In genomic region chr6:31717531-31717930, GRCm38 (mm10) we compare ENCODE assay signal across 8 mouse cellular contexts.
DNase-seq lines count a peak whose midpoint lies in the region; ATAC-seq and TF ChIP-seq lines count a peak whose summit lies in the region.

No protein-coding gene starts in this region.

- H3K36me3 ChIP-seq in heart, embryonic 16.5 days (ENCODE audit: control insufficient read depth, insufficient read depth): no peaks in the 10 kb centered on the region
- no peaks in the 10 kb centered on the region for H3K36me3 ChIP-seq in embryonic facial prominence, embryonic 11.5 days (replicated peaks; ENCODE audit: control insufficient read depth, insufficient read depth, low read depth, low read length)
- H3K36me3 ChIP-seq in kidney, embryonic 15.5 days: no peaks in the 10 kb centered on the region
- no peaks in the 10 kb centered on the region for H3K36me3 ChIP-seq in midbrain, embryonic 16.5 days (ENCODE audit: control insufficient read depth, insufficient read depth, low read length)

- 16% methylated on average over 12 of the region's 12 CpGs for WGBS in heart, embryonic 16.5 days
- WGBS in embryonic facial prominence, embryonic 11.5 days: 23% methylated on average over 12 of the region's 12 CpGs
- 24% methylated on average over 12 of the region's 12 CpGs for WGBS in kidney, embryonic 15.5 days
- 21% methylated on average over 12 of the region's 12 CpGs for WGBS in midbrain, embryonic 16.5 days
- WGBS in cerebellum, adult 2 months: 57% methylated on average over 12 of the region's 12 CpGs

- H3K27me3 ChIP-seq in heart, embryonic 16.5 days (ENCODE audit: control insufficient read depth, insufficient read depth, low read length): 0 out of 2 replicates have a peak, but pooled peaks cover 2% of the 10 kb centered on the region
- no peaks in the 10 kb centered on the region for H3K27me3 ChIP-seq in embryonic facial prominence, embryonic 11.5 days (ENCODE audit: control insufficient read depth, insufficient read depth, low read length)
- H3K27me3 ChIP-seq in kidney, embryonic 15.5 days: 0 out of 2 replicates have a peak, but pooled peaks cover 2% of the 10 kb centered on the region
- H3K27me3 ChIP-seq in midbrain, embryonic 16.5 days (ENCODE audit: control insufficient read depth, insufficient read depth, low read depth, low read length): no peaks in the 10 kb centered on the region
- H3K27me3 ChIP-seq in cerebellum, adult 2 months (ENCODE audit: control insufficient read depth, insufficient read depth, low read length): no peaks in the 10 kb centered on the region

- no peak for DNase-seq in heart, postnatal 25 days (ENCODE audit: low spot score)
- DNase-seq in NIH3T3 (ENCODE audit: low read depth): peak; percentile 84
- peak; percentile 80 for DNase-seq in embryonic facial prominence, embryonic 11.5 days (ENCODE audit: low spot score)
- DNase-seq in spleen, adult 18-20 months: no peak
- no peak for DNase-seq in cerebellum, adult 2 months

- no peak overlapping the region for H3K27ac ChIP-seq in heart, embryonic 16.5 days (ENCODE audit: low read length)
- H3K27ac ChIP-seq in embryonic facial prominence, embryonic 11.5 days (replicated peaks; ENCODE audit: low read depth, low read length): no peak overlapping the region
- H3K27ac ChIP-seq in kidney, embryonic 15.5 days: no peak overlapping the region
- 0 out of 2 replicates have a peak overlapping the region, but pooled peaks have one; percentile 2 for H3K27ac ChIP-seq in midbrain, embryonic 16.5 days (ENCODE audit: low read length)
- H3K27ac ChIP-seq in cerebellum, adult 2 months (ENCODE audit: insufficient read depth, low read length): no peak overlapping the region

- H3K9ac ChIP-seq in heart, embryonic 16.5 days (ENCODE audit: low read length): no peak overlapping the region
- H3K9ac ChIP-seq in embryonic facial prominence, embryonic 11.5 days (replicated peaks; ENCODE audit: low read length): no peak overlapping the region
- no peak overlapping the region for H3K9ac ChIP-seq in kidney, embryonic 15.5 days
- no peak overlapping the region for H3K9ac ChIP-seq in midbrain, embryonic 16.5 days (ENCODE audit: low read depth, low read length)

- H3K4me2 ChIP-seq in heart, embryonic 16.5 days (ENCODE audit: low read depth, low read length): no peak overlapping the region
- no peak overlapping the region for H3K4me2 ChIP-seq in embryonic facial prominence, embryonic 11.5 days (ENCODE audit: low read depth, low read length)
- no peak overlapping the region for H3K4me2 ChIP-seq in kidney, embryonic 15.5 days
- H3K4me2 ChIP-seq in midbrain, embryonic 16.5 days (ENCODE audit: low read length): 0 out of 2 replicates have a peak overlapping the region, but pooled peaks have one; percentile 6

- 0 out of 2 replicates have a peak, but pooled peaks have one; percentile 18 for ATAC-seq in heart, embryonic 16.5 days (replicated peaks; ENCODE audit: extremely low read depth, insufficient read depth, low FRiP score)
- ATAC-seq in embryonic facial prominence, embryonic 11.5 days (replicated peaks; ENCODE audit: insufficient number of reproducible peaks, low FRiP score, low TSS enrichment, low read depth): no peak
- ATAC-seq in kidney, embryonic 15.5 days (replicated peaks; ENCODE audit: low FRiP score): 0 out of 2 replicates have a peak, but pooled peaks have one; percentile 25
- ATAC-seq in midbrain, embryonic 16.5 days: peak; percentile 71; the same call in 1 of the 2 replicates

- TF ChIP-seq POLR2A in cerebellum, adult 2 months (IDR thresholded peaks at IDR 0.05; ENCODE audit: borderline replicate concordance, insufficient read depth, low read length): no peak

- no peak for TF ChIP-seq CTCF in cerebellum, adult 2 months (IDR thresholded peaks at IDR 0.05; ENCODE audit: borderline replicate concordance, insufficient read depth, low read depth, low read length)

- intact Hi-C loops in heart, postnatal 25 days (cut with DNase I): no loop called here

- H3K9me3 ChIP-seq in heart, embryonic 16.5 days (replicated peaks; ENCODE audit: control insufficient read depth, low read length): no peaks in the 10 kb centered on the region
- no peaks in the 10 kb centered on the region for H3K9me3 ChIP-seq in embryonic facial prominence, embryonic 11.5 days (replicated peaks; ENCODE audit: control insufficient read depth, low read length)
- no peaks in the 10 kb centered on the region for H3K9me3 ChIP-seq in kidney, embryonic 15.5 days (replicated peaks)
- H3K9me3 ChIP-seq in midbrain, embryonic 16.5 days (replicated peaks; ENCODE audit: control insufficient read depth, low read length, poor library complexity, severe bottlenecking): no peaks in the 10 kb centered on the region

- no peaks in the 10 kb centered on the region for H3K4me1 ChIP-seq in heart, embryonic 16.5 days (ENCODE audit: control insufficient read depth, insufficient read depth, low read length)
- no peaks in the 10 kb centered on the region for H3K4me1 ChIP-seq in embryonic facial prominence, embryonic 11.5 days (ENCODE audit: control insufficient read depth, insufficient read depth, low read length)
- H3K4me1 ChIP-seq in kidney, embryonic 15.5 days: no peaks in the 10 kb centered on the region
- H3K4me1 ChIP-seq in midbrain, embryonic 16.5 days (ENCODE audit: control insufficient read depth, insufficient read depth, low read length): peaks cover 5% of the 10 kb centered on the region; the same call in 1 of the 2 replicates
- 0 out of 2 replicates have a peak, but pooled peaks cover 3% of the 10 kb centered on the region for H3K4me1 ChIP-seq in cerebellum, adult 2 months (ENCODE audit: control insufficient read depth, insufficient read depth, low read length)

- H3K4me3 ChIP-seq in heart, embryonic 16.5 days (ENCODE audit: low read length): no peak overlapping the region
- no peak overlapping the region for H3K4me3 ChIP-seq in embryonic facial prominence, embryonic 11.5 days (ENCODE audit: low read depth, low read length)
- H3K4me3 ChIP-seq in kidney, embryonic 15.5 days (replicated peaks): no peak overlapping the region
- H3K4me3 ChIP-seq in midbrain, embryonic 16.5 days (ENCODE audit: low read depth, low read length): no peak overlapping the region
- H3K4me3 ChIP-seq in cerebellum, adult 2 months (replicated peaks; ENCODE audit: insufficient read depth, low read depth, low read length): no peak overlapping the region

Comparison
In these comparisons a context has a peak if more than half of its experiments do, and no peak if none do; other contexts are left out.
1. DNase-seq: peak in NIH3T3 (single experiment) and embryonic facial prominence, embryonic 11.5 days (single experiment); none in heart, postnatal 25 days (single experiment), spleen, adult 18-20 months (0 of 2) and cerebellum, adult 2 months (0 of 2).